Mouse (Mus musculus) megakaryocyte, embryonic 14.5 days (primary cell): ENCODE results near the gene Col24a1.

Experiments used
- FLI1 ChIP-seq: IDR thresholded peaks from 2 replicates; pipeline ENCODE4 v1.6.1; 2012; ENCODE audit warnings: low read length, inconsistent platforms, mixed read lengths
- GATA1 ChIP-seq: IDR thresholded peaks from 3 replicates; pipeline ENCODE4 v1.6.1; 2012; ENCODE audit warnings: mixed read lengths, low read length, inconsistent platforms, borderline replicate concordance

DNA sequence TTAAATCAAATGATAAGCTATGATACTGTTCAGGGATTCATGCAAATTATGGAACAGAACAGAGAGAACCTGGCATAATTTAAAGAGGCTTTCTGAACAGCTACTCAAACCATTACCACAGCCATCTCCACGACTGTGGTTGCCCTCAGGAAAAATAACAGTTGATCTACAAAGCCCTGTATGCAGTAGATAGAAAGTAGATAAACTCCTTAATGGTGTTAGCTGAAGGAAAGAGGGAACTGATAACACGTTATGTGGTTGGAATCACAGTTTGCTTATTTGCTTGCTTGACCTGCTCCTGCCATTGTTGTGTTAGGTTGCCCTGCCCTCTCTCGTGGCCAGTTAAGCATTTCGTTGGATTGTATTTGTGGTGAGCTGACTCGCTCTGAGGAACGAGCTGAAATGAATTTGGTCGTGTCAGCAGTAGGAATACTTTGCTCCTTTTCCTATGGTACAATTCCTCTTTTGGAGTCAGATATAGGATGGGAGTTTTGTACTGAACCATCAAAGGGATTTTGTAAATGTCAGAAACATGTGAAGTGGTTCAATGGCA is 229.3 kb downstream of the Col24a1 start:
- TF ChIP-seq GATA1 = no peak
- TF ChIP-seq FLI1 = no peak
